Mouse (Mus musculus) hindbrain, embryonic 12.5 days (tissue): ENCODE measurements at regions not wholly inside any gene's neighbourhood (a gene's known extent, or its start where the extent isn't known, plus 50 kb on each side); places are given as distances from the start of the nearest gene placed in this dataset.

ENCODE experiments used
- ATAC-seq: fragments of 200-750 bp; cut with Nextera tagmentation; 2 replicates; pipeline ENCODE4 v1.8.0; 2017; ENCODE audit warnings: moderate TSS enrichment; ENCODE audit not compliant: low FRiP score
- H3K27ac ChIP-seq: fragments of 300-500 bp; sonication (generic); 2 replicates; pipeline ENCODE4 v1.5.1; 2016; ENCODE audit warnings: mild to moderate bottlenecking
- H3K27me3 ChIP-seq: fragments of 300-500 bp; sonication (generic); 2 replicates; pipeline ENCODE4 v1.6.1; 2016; ENCODE audit warnings: mild to moderate bottlenecking
- H3K36me3 ChIP-seq: fragments of 300-500 bp; sonication (generic); 2 replicates; pipeline ENCODE4 v1.6.1; 2016; ENCODE audit warnings: mild to moderate bottlenecking
- H3K4me1 ChIP-seq: fragments of 300-500 bp; sonication (generic); 2 replicates; pipeline ENCODE4 v1.6.1; 2016
- H3K4me2 ChIP-seq: fragments of 300-500 bp; sonication (generic); replicated peaks from 2 replicates; pipeline ENCODE4 v1.6.1; 2016; ENCODE audit warnings: mild to moderate bottlenecking
- H3K4me3 ChIP-seq: fragments of 300-500 bp; sonication (generic); 2 replicates; pipeline ENCODE4 v1.5.1; 2016; ENCODE audit warnings: mild to moderate bottlenecking
- H3K9ac ChIP-seq: fragments of 300-500 bp; sonication (generic); 2 replicates; pipeline ENCODE4 v1.6.1; 2016; ENCODE audit warnings: mild to moderate bottlenecking, moderate library complexity
- H3K9me3 ChIP-seq: fragments of 300-500 bp; sonication (generic); replicated peaks from 2 replicates; pipeline ENCODE4 v1.6.1; 2016; ENCODE audit warnings: mild to moderate bottlenecking
- WGBS: fragments of 180-500 bp; shearing (Covaris S2); methylation state at CpG from one replicate; pipeline ENCODE4 v1.1.7; 2016; 5-methylcytosine and 5-hydroxymethylcytosine counted together

GRCm38 (mm10) chr3:109273074-109273801, 67.2 kb upstream of the Vav3 start:
- Histone ChIP-seq H3K9me3 (no peaks in the 10 kb centered on the region), H3K4me1 (no peaks in the 10 kb centered on the region), H3K27me3 (no peaks in the 10 kb centered on the region), H3K9ac (no peak overlapping the region), H3K4me3 (no peak overlapping the region), H3K36me3 (no peaks in the 10 kb centered on the region), H3K27ac (peak overlapping the region; percentile 55), H3K4me2 (no peak overlapping the region)
- 32% methylated on average over 5 of the region's 5 CpGs for WGBS
- ATAC-seq, result peak; percentile 73

- Histone ChIP-seq H3K9ac (no peak overlapping the region), H3K9me3 (no peaks in the 10 kb centered on the region), H3K27me3 (no peaks in the 10 kb centered on the region), H3K4me1 (no peaks in the 10 kb centered on the region), H3K4me2 (no peak overlapping the region), H3K27ac (peak overlapping the region; percentile 55; the same call in 1 of the 2 replicates), H3K36me3 (no peaks in the 10 kb centered on the region), H3K4me3 (no peak overlapping the region)
- 0 out of 2 replicates have a peak, but pooled peaks have one; percentile 22 for ATAC-seq
- 75% methylated on average over 4 of the region's 4 CpGs for WGBS
Measured at GRCm38 (mm10) chr3:109273802-109274155, 66.7 kb upstream of the Vav3 start.

- Histone ChIP-seq H3K9me3 (no peaks in the 10 kb centered on the region), H3K9ac (no peak overlapping the region), H3K27ac (no peak overlapping the region), H3K36me3 (no peaks in the 10 kb centered on the region), H3K27me3 (no peaks in the 10 kb centered on the region), H3K4me2 (no peak overlapping the region), H3K4me1 (no peaks in the 10 kb centered on the region), H3K4me3 (no peak overlapping the region)
- 57% methylated on average over 1 of the region's 1 CpGs for WGBS
- no peak for ATAC-seq
Measured at GRCm38 (mm10) chr3:109279086-109279485, 61.4 kb upstream of the Vav3 start.

GRCm38 (mm10) chr3:109286590-109286989, 53.9 kb upstream of the Vav3 start:
- Histone ChIP-seq H3K9ac (no peak overlapping the region), H3K36me3 (no peaks in the 10 kb centered on the region), H3K4me3 (no peak overlapping the region), H3K4me1 (no peaks in the 10 kb centered on the region), H3K4me2 (no peak overlapping the region), H3K27ac (no peak overlapping the region), H3K27me3 (no peaks in the 10 kb centered on the region), H3K9me3 (no peaks in the 10 kb centered on the region)
- 70% methylated on average over 1 of the region's 1 CpGs for WGBS
- ATAC-seq, result no peak
